Mouse (Mus musculus): Measurements from ENCODE around the gene Pkd1l2. TPM values are rescaled to one million over a fixed set of nuclear protein-coding genes. Genes with fewer than 3 reads are reported as not detected.

Gene Pkd1l2
- polyA plus RNA-seq, 1 experiment from 2014 or later: 0.19 TPM

DNA sequence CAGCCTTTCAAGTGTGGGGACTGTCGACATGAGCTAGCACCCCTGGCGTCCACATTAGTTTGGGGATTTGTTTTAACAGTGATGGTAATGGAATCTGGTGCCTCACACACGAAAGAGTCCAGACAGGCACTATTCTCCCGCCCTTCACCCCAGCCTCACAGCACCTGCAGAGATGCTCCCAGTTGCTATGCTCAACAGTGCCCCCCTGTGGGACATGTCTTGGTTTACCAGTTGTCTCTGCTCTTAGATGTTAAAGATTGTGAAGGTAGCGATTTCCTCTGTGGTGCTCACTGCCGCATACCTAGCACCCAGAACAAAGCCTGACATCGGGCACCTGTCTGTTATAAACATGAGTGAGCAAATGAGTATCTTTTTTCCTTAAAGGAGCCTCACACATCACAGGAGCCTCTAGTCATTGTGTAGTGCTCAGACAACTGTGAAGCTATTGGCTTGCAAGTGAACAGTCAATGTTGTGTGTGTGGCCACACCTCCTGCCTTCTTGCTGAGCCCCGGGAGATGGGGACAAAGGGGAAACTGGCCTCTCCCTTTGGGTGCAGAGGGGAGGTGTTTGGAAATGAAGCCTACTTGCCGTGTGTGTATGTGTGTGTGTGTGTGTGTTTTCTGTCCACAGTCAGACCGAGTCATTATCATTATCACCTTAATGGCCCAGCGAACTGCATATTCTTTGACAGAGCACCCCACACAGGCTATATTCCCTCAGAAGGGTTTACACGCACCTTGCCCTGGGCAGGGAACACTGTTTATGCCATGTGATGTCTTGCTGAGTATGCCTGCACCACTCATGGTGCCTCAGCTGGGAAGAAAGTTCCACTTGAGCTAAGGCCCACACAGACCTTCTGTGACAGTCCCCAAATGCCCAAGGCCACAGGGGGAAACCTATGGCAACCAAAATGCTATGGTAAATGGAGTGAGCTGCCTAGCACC lies 28.8 kb downstream of the Pkd1l2 start:
- no peak for ATAC-seq (ENCODE audit: low FRiP score)
- Histone ChIP-seq H3K27me3 (replicated peaks) (no peaks in the 10 kb centered on the region), H3K4me1 (no peaks in the 10 kb centered on the region), H3K4me2 (no peak overlapping the region), H3K9ac (replicated peaks) (no peak overlapping the region), H3K27ac (replicated peaks) (no peak overlapping the region), H3K4me3 (replicated peaks) (no peak overlapping the region), H3K9me3 (replicated peaks) (no peaks in the 10 kb centered on the region), H3K36me3 (no peaks in the 10 kb centered on the region)
- WGBS: 74% methylated on average over 12 of the region's 12 CpGs

- Histone ChIP-seq H3K4me3 (replicated peaks) (no peak overlapping the region), H3K27ac (replicated peaks) (no peak overlapping the region), H3K9me3 (replicated peaks) (no peaks in the 10 kb centered on the region), H3K4me2 (no peak overlapping the region), H3K4me1 (no peaks in the 10 kb centered on the region), H3K36me3 (no peaks in the 10 kb centered on the region), H3K9ac (replicated peaks) (no peak overlapping the region), H3K27me3 (replicated peaks) (no peaks in the 10 kb centered on the region)
- ATAC-seq (ENCODE audit: low FRiP score): no peak
- 72% methylated on average over 9 of the region's 9 CpGs for WGBS
These were observed 30.9 kb downstream of the Pkd1l2 start for GRCm38 (mm10) chr8:117051316-117051715.

DNA sequence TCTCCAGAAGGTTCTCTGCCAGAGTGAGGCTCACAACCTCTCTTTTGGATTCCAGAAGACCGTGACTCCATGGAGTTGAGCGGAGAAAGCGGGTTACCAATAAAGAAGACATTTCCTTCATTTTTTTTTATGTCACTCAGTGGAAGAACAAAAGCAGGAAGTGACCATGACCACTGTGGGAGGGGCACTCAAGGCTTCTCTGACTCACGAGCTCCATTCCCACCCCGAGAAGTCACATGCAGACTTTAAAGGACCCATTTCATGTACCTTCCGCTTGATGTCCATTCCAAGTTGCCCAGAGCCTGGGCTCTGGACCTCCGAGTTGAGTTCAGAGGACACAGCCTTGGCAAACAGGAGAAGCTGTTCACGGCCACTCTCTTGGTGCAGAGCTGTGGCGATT lies 31.5 kb downstream of the Pkd1l2 start:
- H3K4me1 ChIP-seq: no peaks in the 10 kb centered on the region
- H3K4me2 ChIP-seq: no peak overlapping the region
- H3K9me3 ChIP-seq (replicated peaks): no peaks in the 10 kb centered on the region
- no peak overlapping the region for H3K4me3 ChIP-seq (replicated peaks)
- no peak for ATAC-seq (ENCODE audit: low FRiP score)
- H3K9ac ChIP-seq (replicated peaks): no peak overlapping the region
- H3K36me3 ChIP-seq: no peaks in the 10 kb centered on the region
- WGBS: 91% methylated on average over 9 of the region's 9 CpGs
- no peaks in the 10 kb centered on the region for H3K27me3 ChIP-seq (replicated peaks)
- H3K27ac ChIP-seq (replicated peaks): no peak overlapping the region

DNA sequence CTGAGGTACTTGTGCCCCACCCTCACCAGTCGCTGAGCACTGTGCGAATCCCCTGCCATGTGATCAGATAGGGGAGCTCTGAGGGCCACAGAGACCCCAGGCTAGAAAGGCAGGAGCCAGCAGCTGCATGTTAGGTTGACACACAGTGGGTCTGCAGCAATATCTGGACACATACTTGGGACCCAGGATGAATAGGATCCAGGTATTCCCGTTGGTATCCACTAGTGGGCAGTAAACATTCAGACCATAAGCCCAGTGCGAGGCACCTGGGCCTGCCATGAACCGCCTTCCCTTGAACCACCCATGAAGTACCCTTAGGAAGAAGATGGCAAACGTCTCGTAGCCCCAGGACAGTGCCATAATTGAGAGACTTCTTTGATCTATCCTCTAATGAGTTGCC lies 32.8 kb downstream of the Pkd1l2 start:
- WGBS: 68% methylated on average over 7 of the region's 7 CpGs
- ATAC-seq (ENCODE audit: low FRiP score): no peak

GRCm38 (mm10) chr8:117043584-117043983 lies 38.7 kb downstream of the Pkd1l2 start:
- no peak overlapping the region for H3K9ac ChIP-seq (replicated peaks)
- 95% methylated on average over 3 of the region's 3 CpGs for WGBS
- no peak for ATAC-seq (ENCODE audit: low FRiP score)
- no peak overlapping the region for H3K4me2 ChIP-seq
- H3K4me3 ChIP-seq (replicated peaks): no peak overlapping the region
- H3K36me3 ChIP-seq: no peaks in the 10 kb centered on the region
- H3K27me3 ChIP-seq (replicated peaks): no peaks in the 10 kb centered on the region
- no peak overlapping the region for H3K27ac ChIP-seq (replicated peaks)
- no peaks in the 10 kb centered on the region for H3K9me3 ChIP-seq (replicated peaks)
- H3K4me1 ChIP-seq: peaks cover 12% of the 10 kb centered on the region; the same call in 1 of the 2 replicates

More for the DNA sequence above, 32.8 kb downstream of the Pkd1l2 start:
- Histone ChIP-seq H3K27ac (replicated peaks) (no peak overlapping the region), H3K9ac (replicated peaks) (no peak overlapping the region), H3K4me1 (no peaks in the 10 kb centered on the region), H3K36me3 (no peaks in the 10 kb centered on the region), H3K27me3 (replicated peaks) (no peaks in the 10 kb centered on the region), H3K4me3 (replicated peaks) (no peak overlapping the region), H3K9me3 (replicated peaks) (no peaks in the 10 kb centered on the region), H3K4me2 (no peak overlapping the region)

DNA sequence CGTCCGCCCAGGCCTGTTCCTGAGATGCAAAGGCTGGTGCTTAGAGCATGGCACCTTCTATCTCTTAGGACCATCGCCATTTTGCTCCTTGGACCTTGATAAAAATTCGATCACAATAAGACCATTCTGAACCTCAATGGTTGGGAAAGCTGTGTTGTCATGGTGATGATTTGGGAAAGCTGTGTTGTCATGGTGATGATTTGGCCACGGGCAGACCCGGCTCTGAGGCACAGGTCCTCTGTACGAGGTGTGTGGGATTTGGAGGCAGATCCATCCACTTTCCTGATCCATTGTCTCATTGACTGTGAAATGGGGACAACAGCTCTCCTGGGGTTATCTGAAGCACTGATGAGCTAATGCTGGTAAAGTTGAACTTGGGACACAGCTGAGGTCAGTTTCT lies 42.4 kb downstream of the Pkd1l2 start:
- H3K36me3 ChIP-seq: no peaks in the 10 kb centered on the region
- no peak overlapping the region for H3K9ac ChIP-seq (replicated peaks)
- H3K4me2 ChIP-seq: no peak overlapping the region
- no peak overlapping the region for H3K4me3 ChIP-seq (replicated peaks)
- H3K27ac ChIP-seq (replicated peaks): no peak overlapping the region
- peak; percentile 53; the same call in 1 of the 2 replicates for ATAC-seq (ENCODE audit: low FRiP score)
- WGBS: 30% methylated on average over 7 of the region's 7 CpGs
- no peaks in the 10 kb centered on the region for H3K27me3 ChIP-seq (replicated peaks)
- no peaks in the 10 kb centered on the region for H3K9me3 ChIP-seq (replicated peaks)
- H3K4me1 ChIP-seq: peaks cover 12% of the 10 kb centered on the region; the same call in 1 of the 2 replicates

GRCm38 (mm10) chr8:117037374-117037935 lies 44.8 kb downstream of the Pkd1l2 start:
- no peak for ATAC-seq (ENCODE audit: low FRiP score)
- Histone ChIP-seq H3K9me3 (replicated peaks) (no peaks in the 10 kb centered on the region), H3K27me3 (replicated peaks) (no peaks in the 10 kb centered on the region), H3K4me2 (no peak overlapping the region), H3K9ac (replicated peaks) (no peak overlapping the region), H3K4me1 (peaks cover 12% of the 10 kb centered on the region; the same call in 1 of the 2 replicates), H3K36me3 (no peaks in the 10 kb centered on the region), H3K4me3 (replicated peaks) (no peak overlapping the region), H3K27ac (replicated peaks) (no peak overlapping the region)
- WGBS: 85% methylated on average over 7 of the region's 7 CpGs

DNA sequence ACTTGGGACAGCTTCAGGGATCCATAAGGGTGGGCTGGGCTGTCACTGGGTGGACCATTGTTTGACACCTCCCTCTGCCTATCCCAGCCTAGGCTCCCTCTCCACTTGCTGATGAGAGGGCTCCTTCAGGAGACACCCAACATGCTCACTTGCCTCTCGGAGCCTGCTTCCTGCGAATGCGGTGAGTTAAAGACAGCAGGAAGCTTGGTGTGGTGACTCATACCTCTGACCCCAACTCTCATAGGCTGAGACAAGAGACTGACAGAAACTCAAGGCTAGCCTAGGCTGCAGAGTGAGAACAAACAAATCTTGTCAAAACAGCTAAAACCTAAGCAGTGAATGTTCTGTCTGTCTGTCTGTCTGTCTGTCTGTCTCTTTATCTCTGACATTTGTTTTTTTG lies 48.9 kb downstream of the Pkd1l2 start:
- 94% methylated on average over 3 of the region's 3 CpGs for WGBS
- no peaks in the 10 kb centered on the region for H3K27me3 ChIP-seq (replicated peaks)

GRCm38 (mm10) chr8:117032609-117033008 lies 49.6 kb downstream of the Pkd1l2 start:
- H3K9me3 ChIP-seq (replicated peaks): no peaks in the 10 kb centered on the region
- H3K4me2 ChIP-seq: no peak overlapping the region
- H3K4me1 ChIP-seq: no peaks in the 10 kb centered on the region
- no peak overlapping the region for H3K27ac ChIP-seq (replicated peaks)
- H3K36me3 ChIP-seq: no peaks in the 10 kb centered on the region
- WGBS: 87% methylated on average over 8 of the region's 8 CpGs
- H3K4me3 ChIP-seq (replicated peaks): no peak overlapping the region
- H3K9ac ChIP-seq (replicated peaks): no peak overlapping the region
- no peaks in the 10 kb centered on the region for H3K27me3 ChIP-seq (replicated peaks)
- ATAC-seq (ENCODE audit: low FRiP score): no peak

More for the DNA sequence above, 48.9 kb downstream of the Pkd1l2 start:
- Histone ChIP-seq H3K4me3 (replicated peaks) (no peak overlapping the region), H3K4me2 (no peak overlapping the region), H3K9me3 (replicated peaks) (no peaks in the 10 kb centered on the region), H3K9ac (replicated peaks) (no peak overlapping the region), H3K4me1 (no peaks in the 10 kb centered on the region), H3K27ac (replicated peaks) (no peak overlapping the region), H3K36me3 (no peaks in the 10 kb centered on the region)
- no peak for ATAC-seq (ENCODE audit: low FRiP score)

DNA sequence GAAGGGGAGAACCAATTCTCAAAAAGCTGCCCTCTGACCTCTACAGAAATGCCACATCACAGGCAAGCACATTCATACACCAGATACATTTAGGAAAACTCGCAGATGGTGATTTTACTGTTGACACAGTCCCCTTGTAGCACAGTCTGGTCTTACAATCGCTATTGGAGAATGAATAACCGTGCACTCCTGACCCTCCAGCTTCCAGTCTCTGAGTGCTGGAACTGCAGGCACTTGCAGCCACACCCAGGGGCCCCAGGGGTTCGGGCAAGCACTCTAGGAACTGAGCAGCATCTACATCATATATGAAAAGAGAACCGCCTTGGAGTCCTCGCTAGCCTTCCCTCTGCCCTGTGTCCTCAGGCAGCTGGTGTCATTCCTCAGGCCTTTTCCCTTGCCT lies 50.8 kb downstream of the Pkd1l2 start:
- whole genome bisulfite sequencing: 66% methylated on average over 6 of the region's 6 CpGs
- H3K36me3 ChIP-seq: no peaks in the 10 kb centered on the region
- no peaks in the 10 kb centered on the region for H3K27me3 ChIP-seq (replicated peaks)
- no peak overlapping the region for H3K27ac ChIP-seq (replicated peaks)
- H3K9ac ChIP-seq (replicated peaks): no peak overlapping the region
- H3K4me2 ChIP-seq: no peak overlapping the region
- ATAC-seq (ENCODE audit: low FRiP score): no peak
- no peaks in the 10 kb centered on the region for H3K4me1 ChIP-seq
- no peak overlapping the region for H3K4me3 ChIP-seq (replicated peaks)
- no peaks in the 10 kb centered on the region for H3K9me3 ChIP-seq (replicated peaks)

DNA sequence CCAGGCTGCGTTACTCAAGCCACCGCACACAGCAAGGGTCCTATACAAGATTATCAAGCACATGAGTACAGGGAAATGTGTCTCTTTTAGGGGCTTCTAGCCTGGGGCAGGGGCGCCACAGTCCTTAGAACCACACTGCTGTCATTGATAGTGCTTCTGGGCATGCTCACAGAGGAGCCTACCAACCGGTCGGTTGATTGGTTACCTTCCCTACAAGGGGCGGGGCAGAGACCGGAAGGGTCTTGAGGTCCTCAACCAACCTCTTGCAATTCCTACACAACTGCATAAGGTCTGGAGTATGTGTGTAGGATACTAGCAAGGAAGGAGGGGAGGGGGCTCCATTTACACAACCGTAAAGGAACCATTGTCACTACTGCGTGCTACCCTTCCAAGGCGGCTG lies 53.6 kb downstream of the Pkd1l2 start:
- Histone ChIP-seq H3K27ac (replicated peaks) (no peak overlapping the region), H3K9ac (replicated peaks) (no peak overlapping the region), H3K36me3 (no peaks in the 10 kb centered on the region), H3K27me3 (replicated peaks) (no peaks in the 10 kb centered on the region), H3K4me2 (no peak overlapping the region), H3K9me3 (replicated peaks) (no peaks in the 10 kb centered on the region), H3K4me1 (no peaks in the 10 kb centered on the region), H3K4me3 (replicated peaks) (no peak overlapping the region)
- ATAC-seq (ENCODE audit: low FRiP score): no peak
- WGBS: 91% methylated on average over 10 of the region's 10 CpGs

DNA sequence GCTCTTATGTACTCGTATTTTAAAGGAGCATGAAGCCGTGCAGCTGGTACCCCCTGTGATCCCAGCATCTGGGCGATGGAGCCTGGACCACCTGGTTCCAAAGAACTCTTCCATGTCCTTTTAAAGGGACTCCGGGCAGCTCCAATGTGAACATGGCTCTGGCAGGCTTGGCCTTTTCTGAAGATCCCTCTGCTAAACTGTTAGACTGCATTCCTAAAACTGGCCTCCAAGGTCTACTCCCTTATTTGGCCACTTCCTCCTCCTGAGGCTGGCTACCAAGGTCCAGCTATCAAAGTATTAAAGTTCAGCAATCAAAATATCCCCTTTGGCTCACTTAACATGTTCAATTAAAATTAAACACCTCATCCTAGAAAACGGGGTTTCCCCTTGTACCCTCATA lies 54.6 kb downstream of the Pkd1l2 start:
- Histone ChIP-seq H3K27me3 (replicated peaks) (no peaks in the 10 kb centered on the region), H3K27ac (replicated peaks) (no peak overlapping the region), H3K9ac (replicated peaks) (no peak overlapping the region), H3K4me1 (no peaks in the 10 kb centered on the region), H3K4me2 (no peak overlapping the region), H3K9me3 (replicated peaks) (no peaks in the 10 kb centered on the region), H3K36me3 (no peaks in the 10 kb centered on the region), H3K4me3 (replicated peaks) (no peak overlapping the region)
- WGBS: 82% methylated on average over 5 of the region's 5 CpGs
- ATAC-seq (ENCODE audit: low FRiP score): no peak

Measured in neural tube, embryonic 15.5 days (tissue).